Mouse (Mus musculus) adrenal gland, postnatal 25 days (tissue): ENCODE measurements around the gene Eno2. TPM values are rescaled to one million over a fixed set of nuclear protein-coding genes. Genes with fewer than 3 reads are reported as not detected.

ENCODE experiments used
- microRNA-seq, 2 experiments: library from miRNA; unstranded; fragments of <30 nt; microRNA quantifications; one replicate each; pipeline ENCODE4 v1.2.0; 2021
- total RNA-seq: library from RNA; stranded (reverse); gene quantifications from 2 replicates; pipeline ENCODE4 v1.2.3, GENCODE M21; 2021

Eno2 gene
- total RNA-seq, 1 experiment from 2014 or later = 17.6 TPM

Small RNA genes lying within 50 kb of the gene (microRNA-seq; reads per million reads assigned to microRNA genes)
- 6.5 to 7.5 reads per million in 2 experiments for gene Mir141
- gene Mir200c = 33.6 to 76.5 reads per million in 2 experiments

Other genes with a start within 250 kb of the Eno2 start
- 36.5 and 38.0 TPM in 2 replicates for gene C1s1, start 227.3 kb downstream of the Eno2 start, total RNA-seq
- 2.7 and 4.7 TPM in 2 replicates for gene C1rb, start 199.4 kb downstream of the Eno2 start, total RNA-seq
- 1.7 and 2.9 TPM in 2 replicates for gene C1s2, start 133.6 kb downstream of the Eno2 start, total RNA-seq
- 91.9 and 110 TPM in 2 replicates for gene Lpcat3, start 106.6 kb downstream of the Eno2 start, total RNA-seq
- 81.8 and 82.8 TPM in 2 replicates for gene Emg1, start 57.5 kb downstream of the Eno2 start, total RNA-seq
- 302 and 348 TPM in 2 replicates for gene Phb2, start 57.3 kb downstream of the Eno2 start, total RNA-seq
- 4.6 and 9.1 TPM in 2 replicates for gene Ptpn6, start 31.0 kb downstream of the Eno2 start, total RNA-seq
- 357 and 392 TPM in 2 replicates for gene Grcc10, start 28.3 kb downstream of the Eno2 start, total RNA-seq
- gene Gm45234, start 13.7 kb downstream of the Eno2 start, total RNA-seq = not detected in 2 replicates
- 100 and 102 TPM in 2 replicates for gene Atn1, start 13.1 kb downstream of the Eno2 start, total RNA-seq
- gene Lrrc23, start 10.1 kb upstream of the Eno2 start, total RNA-seq = 0.21 TPM in 1 of 2 replicates, not detected in the other
- 21.7 and 32.2 TPM in 2 replicates for gene Spsb2, start 39.0 kb upstream of the Eno2 start, total RNA-seq
- 382 and 387 TPM in 2 replicates for gene Tpi1, start 44.6 kb upstream of the Eno2 start, total RNA-seq
- 118 and 136 TPM in 2 replicates for gene Usp5, start 59.8 kb upstream of the Eno2 start, total RNA-seq
- 10.5 and 11.7 TPM in 2 replicates for gene Cdca3, start 59.9 kb upstream of the Eno2 start, total RNA-seq
- gene Gnb3, start 70.6 kb upstream of the Eno2 start, total RNA-seq = 5.5 and 14.0 TPM in 2 replicates
- 20.2 and 26.5 TPM in 2 replicates for gene P3h3, start 88.1 kb upstream of the Eno2 start, total RNA-seq
- 0.90 and 1.5 TPM in 2 replicates for gene Gpr162, start 94.3 kb upstream of the Eno2 start, total RNA-seq
- 0.21 TPM in 1 of 2 replicates, not detected in the other for gene Cd4, start 118.5 kb upstream of the Eno2 start, total RNA-seq
- 1.2 and 1.4 TPM in 2 replicates for gene Lag3, start 142.0 kb upstream of the Eno2 start, total RNA-seq
- gene Ptms, start 150.4 kb upstream of the Eno2 start, total RNA-seq = 790 and 858 TPM in 2 replicates
- gene Mlf2, start 161.7 kb upstream of the Eno2 start, total RNA-seq = 271 and 277 TPM in 2 replicates
- gene Cops7a, start 195.9 kb upstream of the Eno2 start, total RNA-seq = 172 and 177 TPM in 2 replicates
- gene Pianp, start 227.0 kb upstream of the Eno2 start, total RNA-seq = 1.2 and 2.1 TPM in 2 replicates
- 59.6 and 61.3 TPM in 2 replicates for gene Zfp384, start 239.5 kb upstream of the Eno2 start, total RNA-seq